Mouse (Mus musculus) right cerebral cortex, postnatal 10 days (tissue): ENCODE data around the gene Gm11938.
A peak's percentile ranks its signal among the peaks of the same experiment; 100 is the strongest.
"Not testable (repeated sequence)": the region's sequence is repeated elsewhere in the genome, so short reads cannot be mapped to it uniquely, and the experiment has no call there.

Experiments used
- DNase-seq, 2 experiments: peaks; one replicate each; pipeline ENCODE4 v3.0.0; 2021; ENCODE audit warnings: low spot score in 2 of 2

Gene Gm11938

GRCm38 (mm10) chr11:99603208-99603607 lies at the start of gene Gm11938:
Gm11938 (minus strand) TSS chr11:99603308.
- DNase-seq = not testable (repeated sequence)

GRCm38 (mm10) chr11:99650136-99650535 lies 47.0 kb upstream of the Gm11938 start, which contains the start of gene Gm11555:
Gm11555 (minus strand) TSS chr11:99650236.
- no peak for DNase-seq

- peak; percentile 37 to 39 for DNase-seq
Measured at GRCm38 (mm10) chr11:99646444-99646843, 43.3 kb upstream of the Gm11938 start.

- no peak for DNase-seq
Measured at GRCm38 (mm10) chr11:99644351-99644750, 41.2 kb upstream of the Gm11938 start.

- DNase-seq = not testable (repeated sequence)
Measured at GRCm38 (mm10) chr11:99643635-99644139, 40.6 kb upstream of the Gm11938 start, which contains the start of gene Krtap4-7. Krtap4-7 (minus strand) TSS chr11:99644089.

GRCm38 (mm10) chr11:99640926-99641325 lies 37.8 kb upstream of the Gm11938 start:
- DNase-seq = no peak

- peak in 1 of 2 experiments; percentile 51 for DNase-seq
Measured at GRCm38 (mm10) chr11:99637086-99637485, 34.0 kb upstream of the Gm11938 start.

GRCm38 (mm10) chr11:99634653-99635134 lies 31.6 kb upstream of the Gm11938 start, which contains the start of gene Krtap4-2:
Krtap4-2 (minus strand) TSS chr11:99635084.
- DNase-seq = no peak

GRCm38 (mm10) chr11:99633293-99633692 lies 30.2 kb upstream of the Gm11938 start:
- DNase-seq = peak in 1 of 2 experiments; percentile 36

GRCm38 (mm10) chr11:99630890-99631289 lies 27.8 kb upstream of the Gm11938 start:
- DNase-seq = no peak

GRCm38 (mm10) chr11:99628138-99628537 lies 25.0 kb upstream of the Gm11938 start, which contains the start of gene Krtap4-1:
Krtap4-1 (minus strand) TSS chr11:99628238.
- no peak for DNase-seq

GRCm38 (mm10) chr11:99620335-99620734 lies 17.2 kb upstream of the Gm11938 start, which contains the start of gene Gm11562:
Gm11562 (minus strand) TSS chr11:99620435.
- no peak for DNase-seq

GRCm38 (mm10) chr11:99614796-99615363 lies 11.8 kb upstream of the Gm11938 start, which contains the start of gene Krtap2-4:
Krtap2-4 (minus strand) TSS chr11:99614846.
- DNase-seq = no peak

GRCm38 (mm10) chr11:99610089-99610488 lies 7.0 kb upstream of the Gm11938 start, which contains the start of gene Gm11937:
Gm11937 (minus strand) TSS chr11:99610189.
- DNase-seq = not testable (repeated sequence)

- DNase-seq = peak; percentile 34 to 47
Measured at GRCm38 (mm10) chr11:99609126-99609525, 6.0 kb upstream of the Gm11938 start.

- DNase-seq = not testable (repeated sequence)
Measured at GRCm38 (mm10) chr11:99597742-99598141, 5.4 kb downstream of the Gm11938 start, which contains the start of gene Krtap9-3. Krtap9-3 (minus strand) TSS chr11:99598105.

- no peak for DNase-seq
Measured at GRCm38 (mm10) chr11:99590981-99591380, 12.1 kb downstream of the Gm11938 start, which contains the start of gene Krtap1-3. Krtap1-3 (minus strand) TSS chr11:99591339.

GRCm38 (mm10) chr11:99585096-99585495 lies 18.0 kb downstream of the Gm11938 start:
- DNase-seq = peak; percentile 35 to 41

GRCm38 (mm10) chr11:99583245-99583704 lies 19.8 kb downstream of the Gm11938 start, which contains the start of gene Krtap1-4:
Krtap1-4 (minus strand) TSS chr11:99583654.
- DNase-seq = no peak

GRCm38 (mm10) chr11:99581564-99581963 lies 21.5 kb downstream of the Gm11938 start:
- DNase-seq = no peak

- DNase-seq = no peak
Measured at GRCm38 (mm10) chr11:99581051-99581450, 22.1 kb downstream of the Gm11938 start.

GRCm38 (mm10) chr11:99580636-99581035 lies 22.5 kb downstream of the Gm11938 start, which contains the start of gene Krtap1-5:
Krtap1-5 (minus strand) TSS chr11:99581016.
- DNase-seq = no peak
